Mouse (Mus musculus) frontal cortex, postnatal 25 days (tissue): ENCODE measurements around the gene Ahnak.
"Not testable (repeated sequence)": the region's sequence is repeated elsewhere in the genome, so short reads cannot be mapped to it uniquely, and the experiment has no call there.

ENCODE experiments used
- DNase-seq, 2 experiments: peaks; one replicate each; pipeline ENCODE4 v3.0.0; 2022; ENCODE audit warnings: low spot score in 2 of 2

Ahnak gene

GRCm38 (mm10) chr19:9097441-9097840 is 108.4 kb downstream of the Ahnak start:
- DNase-seq: no peak

GRCm38 (mm10) chr19:9099751-9100150 is 110.7 kb downstream of the Ahnak start:
- DNase-seq: no peak

- no peak for DNase-seq
Measured at GRCm38 (mm10) chr19:9100297-9101061, 111.4 kb downstream of the Ahnak start.

- no peak for DNase-seq
Measured at GRCm38 (mm10) chr19:9101062-9101457, 112.0 kb downstream of the Ahnak start.

- DNase-seq: no peak
Measured at GRCm38 (mm10) chr19:9103986-9104385, 114.9 kb downstream of the Ahnak start.

GRCm38 (mm10) chr19:9105101-9105685 is 116.1 kb downstream of the Ahnak start:
- no peak for DNase-seq

- no peak for DNase-seq
Measured at GRCm38 (mm10) chr19:9106096-9106495, 117.0 kb downstream of the Ahnak start.

- DNase-seq: no peak
Measured at GRCm38 (mm10) chr19:9106751-9107378, 117.8 kb downstream of the Ahnak start.

GRCm38 (mm10) chr19:9107379-9107755 is 118.3 kb downstream of the Ahnak start:
- no peak for DNase-seq

- DNase-seq: no peak
Measured at GRCm38 (mm10) chr19:9108536-9108935, 119.5 kb downstream of the Ahnak start.

- DNase-seq: peak in 1 of 2 experiments; percentile 19
Measured at GRCm38 (mm10) chr19:9110182-9110869, 121.2 kb downstream of the Ahnak start.

- DNase-seq: no peak
Measured at GRCm38 (mm10) chr19:9112043-9112442, 123.0 kb downstream of the Ahnak start.

GRCm38 (mm10) chr19:9116268-9116667 is 127.2 kb downstream of the Ahnak start:
- DNase-seq: no peak

GRCm38 (mm10) chr19:9117275-9117674 is 128.2 kb downstream of the Ahnak start:
- no peak for DNase-seq

- no peak for DNase-seq
Measured at GRCm38 (mm10) chr19:9119655-9120425, 130.8 kb downstream of the Ahnak start.

GRCm38 (mm10) chr19:9122390-9122789 is 133.3 kb downstream of the Ahnak start:
- DNase-seq: no peak

- DNase-seq: not testable (repeated sequence)
Measured at GRCm38 (mm10) chr19:9123986-9124385, 134.9 kb downstream of the Ahnak start.
